Mouse (Mus musculus): ENCODE results near the gene Mc3r.

DNA sequence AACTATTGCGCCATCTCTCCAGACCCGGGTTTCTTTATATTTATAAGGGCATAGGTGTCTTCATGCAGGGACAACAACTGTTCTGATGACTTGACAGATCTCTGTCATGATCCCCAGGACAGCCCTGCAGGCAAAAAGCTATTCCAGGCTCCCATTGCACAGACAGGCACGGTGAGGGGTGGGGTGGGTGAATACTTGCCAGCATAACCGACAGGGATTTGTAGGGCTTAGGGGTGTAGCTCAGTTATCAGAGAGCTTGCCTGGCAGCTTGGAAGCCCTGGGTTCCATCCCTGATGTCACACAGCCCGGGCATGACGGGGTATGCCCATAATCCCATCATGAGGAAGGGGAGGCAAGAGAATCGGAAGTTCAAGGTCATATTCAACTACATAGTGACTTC lies 42.7 kb downstream of the Mc3r start:
- no peak for TF ChIP-seq CTCF (conservative IDR thresholded peaks at IDR 0.05; ENCODE audit: insufficient read depth, insufficient read length, low read depth, low read length)
- TF ChIP-seq POLR2A (IDR thresholded peaks at IDR 0.05; ENCODE audit: low read depth, low read length): no peak

All from kidney, adult 2 months (tissue).